Mouse (Mus musculus): ENCODE data around the gene Plcl2.
"Not testable (repeated sequence)": the region's sequence is repeated elsewhere in the genome, so short reads cannot be mapped to it uniquely, and the experiment has no call there.

Plcl2 gene

DNA sequence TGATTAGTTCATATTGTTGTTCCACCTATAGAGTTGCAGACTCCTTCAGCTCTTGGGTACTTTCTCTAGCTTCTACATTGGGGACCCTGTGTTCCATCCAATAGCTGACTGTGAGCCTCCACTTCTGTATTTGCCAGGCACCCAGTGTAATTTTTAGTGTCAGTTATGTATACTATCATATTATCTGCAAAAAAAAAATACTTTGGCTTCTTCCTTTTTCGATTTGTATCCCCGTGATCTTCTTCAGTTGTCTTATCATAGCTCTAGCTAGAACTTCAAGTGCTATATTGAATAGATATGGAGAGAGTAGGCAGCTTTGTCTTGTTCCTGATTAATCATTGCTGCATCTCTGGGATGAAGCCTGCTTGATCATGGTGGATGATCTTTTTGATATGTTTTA, 25.7 kb downstream of the Plcl2 start:
- DNase-seq (ENCODE audit: low read depth, low spot score): not testable (repeated sequence)

DNA sequence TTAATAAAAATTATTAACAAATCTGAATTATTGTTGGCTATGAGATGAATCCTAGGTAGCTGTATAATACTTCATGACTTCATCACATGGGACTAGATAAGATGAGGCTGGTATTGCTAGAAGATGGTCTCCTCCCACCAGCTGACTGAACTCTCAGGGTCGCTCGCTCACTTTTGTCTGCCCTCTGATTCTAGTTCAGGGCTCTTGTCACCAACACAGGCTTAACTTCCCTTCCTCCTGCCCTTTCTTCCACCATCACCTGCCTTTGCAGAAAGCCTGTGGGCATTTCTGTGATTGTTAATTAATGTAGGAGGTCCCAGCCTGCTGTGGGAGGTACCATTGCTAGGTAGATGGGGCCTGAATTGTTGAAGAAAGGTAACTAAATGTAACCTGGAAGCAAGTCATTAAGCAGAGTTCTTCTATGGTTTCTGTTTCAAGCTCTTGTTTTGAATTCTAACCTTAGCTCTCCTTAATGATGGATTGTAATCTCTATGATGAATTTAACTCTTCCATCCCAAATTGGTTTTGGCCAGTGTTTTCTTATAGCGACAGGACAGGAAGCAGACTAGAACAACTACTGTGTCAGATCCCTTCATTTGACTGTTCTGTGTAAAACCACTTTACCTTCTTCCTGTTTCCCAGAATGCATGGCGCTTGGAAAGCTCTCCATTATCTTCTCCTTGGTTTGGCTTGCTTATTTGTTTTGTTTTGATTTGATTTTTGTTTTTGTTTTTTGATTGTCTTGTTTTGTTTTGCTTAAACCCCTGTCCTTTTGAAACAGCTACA, 27.4 kb downstream of the Plcl2 start:
- DNase-seq (ENCODE audit: low read depth, low spot score): no peak

GRCm38 (mm10) chr17:50537786-50538185, 28.6 kb downstream of the Plcl2 start:
- no peak for DNase-seq (ENCODE audit: low read depth, low spot score)

DNA sequence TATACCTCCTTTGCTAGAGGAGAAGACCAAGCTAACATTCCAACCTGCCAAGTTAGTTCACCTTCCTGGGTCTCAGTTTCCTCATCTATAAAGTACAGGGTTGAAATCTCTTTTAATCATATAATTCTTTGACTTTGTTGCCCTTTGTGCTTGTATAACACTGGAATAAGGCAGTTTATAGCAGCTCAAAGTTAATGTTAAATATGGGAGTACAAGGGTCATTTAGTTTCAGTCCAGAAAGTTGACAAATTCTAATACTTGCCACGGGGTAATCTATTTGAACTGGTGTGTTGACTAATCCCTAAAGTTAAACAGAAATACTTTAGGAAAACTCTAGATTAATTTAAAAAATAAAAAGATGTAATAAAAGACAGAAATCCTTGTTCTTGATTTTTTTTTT, 35.7 kb downstream of the Plcl2 start:
- DNase-seq (ENCODE audit: low read depth, low spot score): no peak

DNA sequence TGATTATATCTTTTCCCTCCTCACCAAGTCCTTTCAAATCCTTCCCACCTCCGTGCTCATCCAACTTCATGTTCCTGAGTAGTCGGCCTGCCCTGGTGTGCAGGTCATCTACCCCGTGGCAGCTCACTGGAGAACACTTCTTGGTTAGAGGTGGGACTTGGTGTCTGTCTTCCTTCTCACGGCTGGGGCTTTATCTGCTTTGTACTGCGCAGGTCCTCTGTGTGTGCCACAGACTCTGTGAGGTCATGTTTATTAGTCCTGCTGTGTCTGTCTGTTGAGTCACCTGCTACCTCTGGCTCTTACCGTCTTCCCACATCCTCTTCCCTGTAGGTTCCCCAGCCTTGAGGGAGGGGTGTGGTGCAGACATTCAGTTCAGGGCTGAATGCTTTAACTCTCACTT, 36.1 kb downstream of the Plcl2 start:
- no peak for DNase-seq (ENCODE audit: low read depth, low spot score)

GRCm38 (mm10) chr17:50552130-50552529, 42.9 kb downstream of the Plcl2 start:
- no peak for DNase-seq (ENCODE audit: low read depth, low spot score)

DNA sequence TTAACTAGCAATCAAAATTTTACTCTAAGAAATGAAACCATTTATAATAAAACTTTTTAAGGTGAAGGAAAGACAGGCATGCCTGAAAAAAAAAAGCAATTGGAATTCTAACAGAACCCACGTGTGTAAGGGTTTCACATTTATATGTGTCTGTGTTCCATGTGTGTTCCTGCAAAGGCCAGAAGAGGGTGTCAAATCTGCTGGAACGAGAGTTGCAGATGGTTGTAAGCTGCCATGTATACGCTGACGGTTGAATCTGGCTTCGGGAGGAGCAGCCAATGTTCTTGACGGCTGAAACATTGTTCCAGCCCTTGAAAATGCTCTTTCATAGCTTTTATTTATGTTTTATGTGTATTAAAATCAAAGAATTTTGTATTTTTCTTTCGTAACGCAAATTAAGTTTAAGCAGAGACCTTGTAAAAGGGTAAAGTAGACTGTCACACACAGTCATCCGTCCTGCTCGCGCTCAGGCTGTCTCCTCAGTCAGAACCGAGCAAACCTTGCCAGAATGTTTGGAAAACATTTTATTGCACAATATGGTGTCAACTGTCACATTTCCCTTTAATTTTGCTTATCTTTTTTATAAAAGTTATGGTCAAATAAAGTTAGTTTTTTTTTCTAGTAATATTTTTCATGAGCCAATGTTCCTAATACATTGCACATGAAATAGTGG, 48.5 kb downstream of the Plcl2 start:
- no peak for DNase-seq (ENCODE audit: low read depth, low spot score)

DNA sequence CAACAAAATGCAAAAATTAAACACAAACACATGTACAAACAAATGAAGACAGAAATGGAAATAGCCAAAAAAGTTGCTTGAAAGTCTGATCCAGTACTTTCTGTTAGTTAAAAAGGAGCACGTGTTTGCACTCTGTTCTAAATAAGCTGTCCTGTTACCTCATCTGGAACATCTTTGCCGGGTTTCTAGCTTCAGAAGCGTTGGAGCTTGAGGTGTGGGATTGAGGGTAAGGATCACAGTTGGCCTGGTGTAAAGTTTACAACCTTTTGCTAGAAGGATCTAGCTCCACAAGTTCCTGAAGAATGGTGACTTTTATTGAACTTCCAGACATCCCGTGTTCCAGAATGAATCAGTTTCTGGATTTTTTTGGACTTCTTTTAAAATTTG, 49.0 kb downstream of the Plcl2 start:
- DNase-seq (ENCODE audit: low read depth, low spot score): no peak

DNA sequence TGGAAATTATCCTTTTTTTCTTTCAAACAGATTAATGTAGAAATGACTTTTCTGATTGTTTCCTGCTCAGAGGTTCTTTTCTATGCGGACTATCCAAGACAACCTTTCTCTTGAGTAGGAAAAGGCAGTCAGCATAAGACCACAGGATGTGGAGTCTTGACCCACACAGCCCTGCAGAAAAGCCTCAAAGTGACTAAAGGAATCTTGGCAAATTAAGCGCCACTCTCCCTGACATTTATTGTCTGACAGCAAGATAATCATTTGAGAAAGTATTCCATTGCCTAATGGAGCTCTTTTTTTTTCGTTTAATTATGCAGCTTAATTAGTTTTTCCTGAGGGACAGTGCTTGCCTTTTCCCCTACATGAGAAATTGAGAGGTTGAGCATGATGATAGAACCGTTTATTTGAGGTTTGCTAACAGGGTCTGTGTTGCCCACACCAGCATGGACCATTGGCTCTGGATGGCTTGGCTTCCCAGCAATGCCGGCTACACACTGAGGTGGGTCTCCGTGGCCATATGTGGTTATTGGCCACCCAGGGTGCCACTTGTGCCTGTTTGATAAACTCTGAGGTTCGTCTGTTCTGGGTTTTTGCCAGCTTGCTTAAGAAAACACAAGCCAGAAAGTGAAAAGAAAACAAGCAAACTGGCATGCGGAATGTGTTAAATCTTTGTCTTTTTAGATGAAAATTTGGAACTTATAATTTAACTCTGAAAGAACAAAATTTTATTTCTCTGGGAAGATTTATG, 56.3 kb downstream of the Plcl2 start:
- no peak for DNase-seq (ENCODE audit: low read depth, low spot score)

GRCm38 (mm10) chr17:50568846-50569245, 59.6 kb downstream of the Plcl2 start:
- no peak for DNase-seq (ENCODE audit: low read depth, low spot score)

DNA sequence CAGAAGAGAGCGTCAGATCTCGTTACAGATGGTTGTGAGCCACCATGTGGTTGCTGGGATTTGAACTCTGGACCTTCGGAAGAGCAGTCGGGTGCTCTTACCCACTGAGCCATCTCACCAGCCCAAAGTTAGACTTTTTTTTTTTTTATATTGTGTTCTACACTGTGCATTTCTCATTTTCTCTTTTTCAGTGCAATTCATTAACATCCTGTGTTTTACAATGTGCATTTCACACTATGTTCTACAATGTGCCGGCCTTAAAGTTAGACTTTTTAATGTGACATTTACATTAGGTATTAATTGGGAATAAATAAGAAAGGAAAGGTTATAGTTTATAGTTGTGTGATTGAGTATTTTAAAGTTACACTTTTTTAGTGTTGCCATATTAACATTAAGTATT, 61.0 kb downstream of the Plcl2 start:
- not testable (repeated sequence) for DNase-seq (ENCODE audit: low read depth, low spot score)

GRCm38 (mm10) chr17:50570681-50571398, 61.6 kb downstream of the Plcl2 start:
- DNase-seq (ENCODE audit: low read depth, low spot score): no peak

DNA sequence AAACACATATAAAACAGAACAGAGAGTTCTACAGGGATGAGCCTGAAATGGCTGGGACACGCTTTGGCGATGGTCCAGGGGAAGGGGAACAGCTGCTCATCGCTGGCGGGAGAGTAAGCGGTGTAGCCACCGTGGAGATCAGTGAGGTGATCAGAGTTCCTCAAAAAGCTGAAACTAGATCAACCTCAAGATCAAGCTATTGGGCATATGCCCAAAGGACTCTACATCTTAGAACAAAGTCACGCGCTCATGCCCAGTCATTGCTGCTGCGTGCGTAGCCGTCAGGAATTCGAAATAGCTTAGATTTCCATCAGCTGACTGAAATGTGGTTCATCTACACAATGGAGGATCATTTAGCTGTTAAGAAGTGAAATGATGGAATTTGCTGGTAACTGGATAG, 65.0 kb downstream of the Plcl2 start:
- DNase-seq (ENCODE audit: low read depth, low spot score): peak; percentile 34

GRCm38 (mm10) chr17:50580416-50580815, 71.2 kb downstream of the Plcl2 start:
- DNase-seq (ENCODE audit: low read depth, low spot score): no peak

- DNase-seq (ENCODE audit: low read depth, low spot score): no peak
These were observed 77.6 kb downstream of the Plcl2 start for GRCm38 (mm10) chr17:50586834-50587233.

DNA sequence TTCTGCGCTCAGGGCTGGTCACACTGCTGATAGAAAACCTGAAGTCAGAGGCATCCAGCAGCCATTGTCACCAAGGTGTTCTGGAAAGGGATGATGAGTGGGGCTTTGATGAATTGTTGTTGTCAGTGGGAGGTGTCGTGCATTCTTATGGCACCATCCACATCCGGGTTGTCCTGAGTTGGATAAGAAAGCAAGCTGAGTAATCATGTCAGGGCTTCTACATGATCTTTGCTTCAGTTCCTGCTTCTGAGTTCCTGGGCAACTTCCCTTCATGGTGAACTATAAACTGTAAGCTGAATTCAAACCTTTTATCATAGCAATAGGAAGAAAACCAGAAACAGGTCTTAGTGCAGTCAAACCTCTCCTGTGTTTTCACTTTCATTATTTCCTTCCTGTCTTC, 78.7 kb downstream of the Plcl2 start:
- no peak for DNase-seq (ENCODE audit: low read depth, low spot score)

DNA sequence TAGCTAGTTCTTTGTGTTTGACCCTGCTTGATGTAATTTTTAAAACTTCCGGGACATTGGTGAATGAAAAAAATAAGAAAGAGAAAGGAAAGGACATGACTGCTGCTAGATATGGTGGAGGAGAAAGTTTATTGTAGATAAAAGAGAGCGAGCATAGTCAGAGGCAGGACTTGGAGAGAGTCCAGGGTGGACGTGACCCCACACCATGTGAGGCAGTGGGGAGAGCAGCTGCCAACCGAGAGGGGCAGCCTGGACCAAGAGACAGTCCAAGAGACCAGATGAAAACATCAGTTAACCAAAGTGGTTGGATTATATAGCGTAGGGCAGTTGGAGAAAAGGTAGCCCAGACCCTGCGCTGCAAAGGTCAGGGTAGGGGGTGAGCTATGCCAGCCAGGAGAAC, 91.0 kb downstream of the Plcl2 start:
- DNase-seq (ENCODE audit: low read depth, low spot score): no peak

DNA sequence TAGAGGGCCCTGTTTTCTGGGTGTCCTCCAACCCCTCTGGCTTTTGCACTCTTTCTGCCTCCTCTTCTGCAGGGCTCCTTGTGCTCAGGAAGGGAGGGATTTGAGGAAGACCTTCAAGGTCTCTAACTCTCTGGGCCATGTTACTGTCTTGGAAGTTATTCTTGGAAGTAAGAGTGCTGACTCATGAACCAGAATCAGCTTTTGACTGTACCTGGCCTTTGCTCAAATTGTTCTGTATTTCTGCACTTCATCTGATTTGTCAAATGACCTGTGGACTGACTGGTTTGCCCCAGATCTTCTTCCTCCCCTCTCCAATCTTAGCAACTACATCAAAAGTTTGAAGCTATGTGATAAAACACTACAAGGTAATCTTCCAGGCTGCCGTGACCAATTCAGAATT, 91.5 kb downstream of the Plcl2 start:
- DNase-seq (ENCODE audit: low read depth, low spot score): no peak

DNA sequence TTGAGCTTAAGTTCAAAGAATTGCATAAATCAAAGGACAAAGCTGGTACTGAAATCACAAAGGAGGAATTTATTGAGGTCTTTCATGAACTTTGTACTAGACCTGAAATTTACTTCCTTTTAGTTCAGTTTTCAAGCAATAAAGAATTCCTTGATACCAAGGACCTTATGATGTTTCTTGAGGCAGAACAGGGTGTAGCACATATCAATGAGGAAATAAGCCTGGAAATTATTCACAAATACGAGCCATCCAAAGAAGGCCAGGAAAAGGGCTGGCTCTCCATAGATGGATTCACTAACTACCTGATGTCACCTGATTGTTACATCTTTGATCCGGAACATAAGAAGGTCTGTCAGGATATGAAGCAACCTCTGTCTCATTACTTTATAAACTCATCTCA, 97.7 kb downstream of the Plcl2 start:
- no peak for DNase-seq (ENCODE audit: low read depth, low spot score)

DNA sequence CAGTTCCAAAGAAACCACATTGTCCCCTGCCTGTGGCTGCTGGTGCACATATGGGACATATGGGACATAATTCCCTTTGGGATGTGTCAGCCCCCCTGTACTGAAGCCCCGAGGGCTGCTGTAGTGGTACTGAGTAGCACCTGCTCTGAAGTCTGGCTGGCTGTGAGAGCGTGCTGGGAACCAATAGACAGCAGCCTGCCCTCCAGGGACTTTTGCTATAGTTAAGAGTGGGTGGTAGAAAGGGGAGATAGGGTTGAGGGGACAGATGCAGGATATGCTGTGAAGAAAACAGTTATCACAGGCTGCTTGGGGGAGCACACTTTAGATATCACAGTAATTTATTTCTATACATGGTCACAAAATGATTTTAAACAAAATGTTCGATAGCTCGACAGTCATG, 100.7 kb downstream of the Plcl2 start:
- DNase-seq (ENCODE audit: low read depth, low spot score): no peak

DNA sequence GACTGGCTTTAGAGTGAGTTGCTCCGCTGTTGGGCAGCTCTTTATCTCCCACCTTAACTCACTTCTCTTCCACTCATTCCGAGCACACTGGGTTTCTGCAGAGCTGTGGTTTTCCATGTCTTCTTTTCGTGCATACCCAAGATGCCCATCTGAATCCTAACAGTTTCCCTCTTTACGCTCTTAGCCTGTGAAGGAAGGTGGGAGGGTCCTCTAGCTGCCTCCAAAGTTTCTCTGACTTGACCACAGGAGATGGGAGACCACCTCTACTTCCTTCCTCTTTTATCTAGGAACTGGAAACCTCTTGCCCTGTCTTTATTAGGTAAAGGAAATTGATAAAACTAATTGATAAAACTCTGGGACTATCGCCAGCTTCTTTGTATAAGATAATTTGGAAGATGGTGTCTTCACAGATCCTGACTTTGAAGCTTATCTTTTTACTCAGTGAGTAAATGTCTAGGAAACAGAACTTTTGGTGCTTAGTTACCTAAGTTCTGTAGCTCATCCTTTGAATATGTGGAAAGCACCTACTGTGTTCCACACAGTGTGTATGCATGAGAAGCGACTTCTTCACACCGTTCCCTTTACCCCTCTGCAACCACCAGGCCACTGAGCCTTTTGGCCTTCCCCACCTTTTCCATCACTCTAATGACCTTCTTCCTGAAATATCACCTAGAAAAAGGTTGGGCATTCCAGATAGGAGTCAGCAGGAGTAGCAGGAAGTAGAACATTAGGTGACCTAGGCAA, 111.8 kb downstream of the Plcl2 start:
- no peak for DNase-seq (ENCODE audit: low read depth, low spot score)
